Mouse (Mus musculus): ENCODE data around the gene Drg2.

- TF ChIP-seq CTCF (IDR thresholded peaks at IDR 0.05; ENCODE audit: low read depth, low read length) (no peak), POLR2A (IDR thresholded peaks at IDR 0.05; ENCODE audit: borderline replicate concordance, low read depth, low read length) (no peak)
Observed at GRCm38 (mm10) chr11:60444007-60444406, 10.4 kb upstream of the Drg2 start.
